Mouse (Mus musculus): Measurements from ENCODE around the gene Olfr556. TPM values are rescaled to one million over a fixed set of nuclear protein-coding genes. Genes with fewer than 3 reads are reported as not detected.

The Olfr556 gene
- polyA plus RNA-seq, 1 experiment from 2014 or later = not detected

DNA sequence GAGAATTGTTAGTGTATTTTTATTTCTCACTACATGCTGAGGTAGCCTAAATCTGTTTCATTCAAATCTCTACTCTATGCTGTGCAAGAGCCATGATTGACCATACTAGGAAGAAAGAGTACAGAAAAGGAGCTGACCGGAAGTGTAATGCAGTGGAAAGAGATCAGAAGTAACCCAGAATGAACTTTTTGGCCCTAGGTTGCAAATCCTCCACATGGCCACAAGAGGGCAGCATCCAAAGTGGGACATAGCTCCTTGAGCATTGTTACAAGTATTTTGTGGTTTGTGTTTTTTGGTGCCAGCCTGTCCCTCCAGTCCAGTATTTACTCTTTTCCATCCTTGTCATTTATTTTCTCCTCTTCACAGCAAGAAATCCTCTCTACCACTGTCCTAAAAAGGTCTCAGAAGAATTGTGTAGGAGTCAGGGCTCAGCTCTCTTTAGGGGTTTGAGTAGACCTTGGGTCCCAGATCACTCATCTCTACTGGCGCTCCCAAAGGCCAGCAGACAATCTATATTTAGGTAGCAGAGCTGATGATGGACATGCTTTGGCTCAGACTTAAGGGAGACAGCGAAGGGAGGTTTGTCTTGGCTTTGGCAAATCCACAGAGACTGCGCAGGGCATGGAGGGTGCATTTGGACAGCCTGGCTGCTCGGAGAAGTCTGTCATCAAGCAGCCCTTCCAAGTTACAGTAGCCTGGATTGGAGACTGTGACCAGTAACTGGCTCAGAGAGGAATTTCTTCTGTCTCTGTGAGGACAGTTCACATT is 30.8 kb downstream of the Olfr556 start, which contains the start of gene Olfr557:
Gene Olfr557 (plus strand): TSS at position 553 of the 768 bp plus-strand sequence.
- ATAC-seq = no peak
- WGBS = 83% methylated on average over 5 of the region's 5 CpGs

DNA sequence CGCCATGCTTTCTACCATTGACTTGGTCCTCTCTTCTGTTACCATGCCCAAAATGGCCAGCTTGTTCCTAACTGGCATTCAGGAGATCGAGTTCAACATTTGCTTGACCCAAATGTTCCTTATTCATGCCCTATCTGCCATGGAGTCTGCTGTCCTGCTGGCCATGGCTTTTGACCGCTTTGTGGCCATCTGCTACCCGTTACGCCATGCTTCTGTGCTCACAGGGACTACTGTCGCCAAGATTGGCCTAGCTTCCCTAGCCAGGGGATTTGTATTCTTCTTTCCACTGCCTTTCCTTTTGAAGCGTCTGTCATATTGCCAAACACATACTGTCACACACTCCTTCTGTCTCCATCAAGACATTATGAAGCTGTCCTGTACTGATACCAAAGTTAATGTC is 33.8 kb downstream of the Olfr556 start:
- no peaks in the 10 kb centered on the region for H3K4me1 ChIP-seq (replicated peaks)
- H3K27me3 ChIP-seq = no peaks in the 10 kb centered on the region
- ATAC-seq = no peak
- 89% methylated on average over 7 of the region's 7 CpGs for WGBS
- no peak overlapping the region for H3K9ac ChIP-seq (replicated peaks)
- H3K36me3 ChIP-seq = no peaks in the 10 kb centered on the region
- no peaks in the 10 kb centered on the region for H3K9me3 ChIP-seq
- no peak overlapping the region for H3K27ac ChIP-seq
- H3K4me3 ChIP-seq (replicated peaks) = no peak overlapping the region
- H3K4me2 ChIP-seq (replicated peaks) = no peak overlapping the region

More for the DNA sequence above, 30.8 kb downstream of the Olfr556 start, which contains the start of gene Olfr557:
- H3K4me1 ChIP-seq (replicated peaks) = no peaks in the 10 kb centered on the region
- H3K27ac ChIP-seq = no peak within 1 kb of the TSS
- H3K4me2 ChIP-seq (replicated peaks) = no peak within 1 kb of the TSS
- H3K4me3 ChIP-seq (replicated peaks) = no peak within 1 kb of the TSS
- H3K27me3 ChIP-seq = no peaks in the 10 kb centered on the region
- no peak within 1 kb of the TSS for H3K9ac ChIP-seq (replicated peaks)
- no peaks in the 10 kb centered on the region for H3K36me3 ChIP-seq
- H3K9me3 ChIP-seq = no peaks in the 10 kb centered on the region

DNA sequence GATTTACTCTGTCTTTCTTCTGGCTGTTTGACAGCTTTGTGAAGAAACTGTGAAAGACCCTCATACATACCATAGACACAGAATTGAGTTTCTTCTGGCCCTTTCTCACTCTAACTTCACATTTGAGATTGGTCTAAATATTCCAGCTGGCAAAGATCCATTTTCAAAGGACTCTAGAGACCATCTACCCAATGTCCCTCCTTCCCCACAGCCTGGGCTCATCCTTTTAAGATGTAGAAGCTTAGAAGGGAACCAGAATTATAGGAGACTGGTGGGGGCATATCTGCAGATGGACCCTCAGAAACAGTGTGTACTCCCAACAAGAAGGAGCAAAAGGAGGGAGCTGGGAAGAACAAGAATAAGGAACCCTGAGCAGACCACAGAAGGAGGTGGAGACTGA is 37.2 kb downstream of the Olfr556 start, which contains the start of gene Olfr558:
Gene Olfr558 (plus strand): TSS at position 301 of the 400 bp plus-strand sequence.
- H3K9ac ChIP-seq (replicated peaks) = no peak within 1 kb of the TSS
- ATAC-seq = no peak
- no peaks in the 10 kb centered on the region for H3K36me3 ChIP-seq
- no peaks in the 10 kb centered on the region for H3K27me3 ChIP-seq
- no peaks in the 10 kb centered on the region for H3K9me3 ChIP-seq
- H3K4me3 ChIP-seq (replicated peaks) = no peak within 1 kb of the TSS
- no peak within 1 kb of the TSS for H3K4me2 ChIP-seq (replicated peaks)
- H3K27ac ChIP-seq = no peak within 1 kb of the TSS
- H3K4me1 ChIP-seq (replicated peaks) = no peaks in the 10 kb centered on the region

GRCm38 (mm10) chr7:102718970-102719369 is 54.3 kb downstream of the Olfr556 start, which contains the start of gene Olfr33:
Gene Olfr33 (minus strand): TSS chr7:102719070.
- WGBS = 40% methylated on average over 1 of the region's 1 CpGs
- Histone ChIP-seq H3K4me3 (replicated peaks) (no peak within 1 kb of the TSS), H3K27me3 (no peaks in the 10 kb centered on the region), H3K4me2 (replicated peaks) (no peak within 1 kb of the TSS), H3K4me1 (replicated peaks) (no peaks in the 10 kb centered on the region), H3K27ac (no peak within 1 kb of the TSS), H3K9me3 (no peaks in the 10 kb centered on the region), H3K36me3 (no peaks in the 10 kb centered on the region), H3K9ac (replicated peaks) (no peak within 1 kb of the TSS)
- ATAC-seq = no peak

Other genes with a start within 250 kb of the Olfr556 start
- gene Rrm1, start 223.2 kb upstream of the Olfr556 start, polyA plus RNA-seq (2015; fragmentation: Nextera tagmentation; extraction: Ambion mirVana) = 85.6 and 86.3 TPM in 2 replicates
- gene Olfr543, start 183.2 kb upstream of the Olfr556 start, polyA plus RNA-seq (2015; fragmentation: Nextera tagmentation; extraction: Ambion mirVana) = 0.55 and 0.59 TPM in 2 replicates
- 0.16 and 0.19 TPM in 2 replicates for gene Olfr544, start 176.6 kb upstream of the Olfr556 start, polyA plus RNA-seq (2015; fragmentation: Nextera tagmentation; extraction: Ambion mirVana)
- gene Olfr545, start 165.3 kb upstream of the Olfr556 start, polyA plus RNA-seq (2015; fragmentation: Nextera tagmentation; extraction: Ambion mirVana) = 0.30 and 0.41 TPM in 2 replicates
- gene Olfr547, start 130.2 kb upstream of the Olfr556 start, polyA plus RNA-seq (2015; fragmentation: Nextera tagmentation; extraction: Ambion mirVana) = not detected in 2 replicates
- gene Olfr548-ps1, start 124.0 kb upstream of the Olfr556 start, polyA plus RNA-seq (2015; fragmentation: Nextera tagmentation; extraction: Ambion mirVana) = not detected in 2 replicates
- gene Olfr549, start 115.0 kb upstream of the Olfr556 start, polyA plus RNA-seq (2015; fragmentation: Nextera tagmentation; extraction: Ambion mirVana) = not detected in 2 replicates
- gene Trim21, start 99.4 kb upstream of the Olfr556 start, polyA plus RNA-seq (2015; fragmentation: Nextera tagmentation; extraction: Ambion mirVana) = 0.17 TPM in 1 of 2 replicates, not detected in the other
- gene Olfr550, start 93.5 kb upstream of the Olfr556 start, polyA plus RNA-seq (2015; fragmentation: Nextera tagmentation; extraction: Ambion mirVana) = not detected in 2 replicates
- not detected in 2 replicates for gene Olfr551, start 73.0 kb upstream of the Olfr556 start, polyA plus RNA-seq (2015; fragmentation: Nextera tagmentation; extraction: Ambion mirVana)
- gene Olfr552, start 67.1 kb upstream of the Olfr556 start, polyA plus RNA-seq (2015; fragmentation: Nextera tagmentation; extraction: Ambion mirVana) = not detected in 2 replicates
- gene Olfr553, start 46.7 kb upstream of the Olfr556 start, polyA plus RNA-seq (2015; fragmentation: Nextera tagmentation; extraction: Ambion mirVana) = not detected in 2 replicates
- gene Olfr554, start 26.5 kb upstream of the Olfr556 start, polyA plus RNA-seq (2015; fragmentation: Nextera tagmentation; extraction: Ambion mirVana) = not detected in 2 replicates
- not detected in 2 replicates for gene Olfr555, start 6.1 kb upstream of the Olfr556 start, polyA plus RNA-seq (2015; fragmentation: Nextera tagmentation; extraction: Ambion mirVana)
- gene Trim68, start 22.4 kb downstream of the Olfr556 start, polyA plus RNA-seq (2015; fragmentation: Nextera tagmentation; extraction: Ambion mirVana) = 7.3 and 8.0 TPM in 2 replicates
- not detected in 2 replicates for gene Olfr557, start 31.0 kb downstream of the Olfr556 start, polyA plus RNA-seq (2015; fragmentation: Nextera tagmentation; extraction: Ambion mirVana)
- 0.07 TPM in 1 of 2 replicates, not detected in the other for gene Olfr558, start 37.3 kb downstream of the Olfr556 start, polyA plus RNA-seq (2015; fragmentation: Nextera tagmentation; extraction: Ambion mirVana)
- not detected in 2 replicates for gene Olfr33, start 54.2 kb downstream of the Olfr556 start, polyA plus RNA-seq (2015; fragmentation: Nextera tagmentation; extraction: Ambion mirVana)
- not detected in 2 replicates for gene Olfr559, start 62.6 kb downstream of the Olfr556 start, polyA plus RNA-seq (2015; fragmentation: Nextera tagmentation; extraction: Ambion mirVana)
- gene Olfr560, start 94.5 kb downstream of the Olfr556 start, polyA plus RNA-seq (2015; fragmentation: Nextera tagmentation; extraction: Ambion mirVana) = not detected in 2 replicates
- not detected in 2 replicates for gene Olfr78, start 94.6 kb downstream of the Olfr556 start, polyA plus RNA-seq (2015; fragmentation: Nextera tagmentation; extraction: Ambion mirVana)
- not detected in 2 replicates for gene Olfr561, start 106.3 kb downstream of the Olfr556 start, polyA plus RNA-seq (2015; fragmentation: Nextera tagmentation; extraction: Ambion mirVana)
- not detected in 2 replicates for gene Olfr564, start 138.6 kb downstream of the Olfr556 start, polyA plus RNA-seq (2015; fragmentation: Nextera tagmentation; extraction: Ambion mirVana)
- not detected in 2 replicates for gene Olfr566, start 193.9 kb downstream of the Olfr556 start, polyA plus RNA-seq (2015; fragmentation: Nextera tagmentation; extraction: Ambion mirVana)
- gene Olfr568, start 212.2 kb downstream of the Olfr556 start, polyA plus RNA-seq (2015; fragmentation: Nextera tagmentation; extraction: Ambion mirVana) = not detected in 2 replicates
- gene Olfr569, start 226.0 kb downstream of the Olfr556 start, polyA plus RNA-seq (2015; fragmentation: Nextera tagmentation; extraction: Ambion mirVana) = not detected in 2 replicates
- gene Olfr570, start 229.7 kb downstream of the Olfr556 start, polyA plus RNA-seq (2015; fragmentation: Nextera tagmentation; extraction: Ambion mirVana) = not detected in 2 replicates

All from midbrain, embryonic 13.5 days (tissue).